Mouse (Mus musculus) testis, adult 2 months (tissue): Measurements from ENCODE around the gene Defb48. TPM values are rescaled to one million over a fixed set of nuclear protein-coding genes. Genes with fewer than 3 reads are reported as not detected.

Source experiments
- H3K27ac ChIP-seq: fragments of 200-500 bp; 2 replicates; pipeline ENCODE4 v1.5.1; 2012; ENCODE audit warnings: low read depth, low read length; ENCODE audit not compliant: control insufficient read depth, insufficient read depth
- H3K27me3 ChIP-seq: fragments of 200-500 bp; 2 replicates; pipeline ENCODE4 v1.6.1; 2012; ENCODE audit warnings: mild to moderate bottlenecking, low read length, moderate library complexity; ENCODE audit not compliant: control insufficient read depth, insufficient read depth
- H3K36me3 ChIP-seq: fragments of 200-500 bp; 2 replicates; pipeline ENCODE4 v1.6.1; 2012; ENCODE audit warnings: mild to moderate bottlenecking, low read length; ENCODE audit not compliant: control insufficient read depth, insufficient read depth
- H3K4me1 ChIP-seq: fragments of 200-500 bp; 2 replicates; pipeline ENCODE4 v1.6.1; 2012; ENCODE audit warnings: low read length; ENCODE audit not compliant: control insufficient read depth, insufficient read depth
- H3K4me3 ChIP-seq: fragments of 200-500 bp; 2 replicates; pipeline ENCODE4 v1.5.1; 2012; ENCODE audit warnings: low read depth, mild to moderate bottlenecking, low read length, moderate library complexity, mixed read lengths; ENCODE audit not compliant: control insufficient read depth
- CTCF ChIP-seq: fragments of 200-500 bp; IDR thresholded peaks from 2 replicates; pipeline ENCODE4 v1.5.1; 2012; ENCODE audit warnings: low read depth, mild to moderate bottlenecking, inconsistent platforms, low read length, moderate library complexity; ENCODE audit not compliant: control insufficient read depth, insufficient read depth, insufficient replicate concordance
- POLR2A ChIP-seq: fragments of 200-500 bp; IDR thresholded peaks from 2 replicates; pipeline ENCODE4 v1.6.1; 2012; ENCODE audit warnings: low read depth, mild to moderate bottlenecking, inconsistent platforms, low read length, moderate library complexity; ENCODE audit not compliant: control insufficient read depth
- polyA plus RNA-seq: library from polyadenylated mRNA; depleted of rRNA; stranded (reverse); fragments of >200 nt; gene quantifications from 2 replicates; pipeline ENCODE4 v1.2.3, GENCODE M21; 2012; rRNA removed

The Defb48 gene
- polyA plus RNA-seq, 1 experiment = not detected

DNA sequence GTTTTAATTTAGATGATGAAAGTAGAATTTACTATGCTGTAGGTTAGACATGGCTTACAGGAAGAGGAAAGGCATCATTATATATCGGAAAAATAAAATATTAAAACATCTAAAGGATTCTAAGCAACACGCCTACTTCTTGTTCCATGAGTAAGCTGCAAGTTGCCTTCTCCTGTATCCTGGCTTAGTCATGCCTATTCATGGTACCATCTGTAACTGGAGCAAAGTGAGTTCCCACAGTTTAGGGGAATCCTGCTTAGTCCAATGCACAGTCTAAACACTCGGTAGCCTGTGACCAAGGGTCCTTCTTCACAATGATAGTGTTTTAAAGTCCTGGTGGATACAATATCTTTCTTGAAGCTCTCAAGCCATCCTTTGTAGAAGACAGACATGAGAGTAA is 37.5 kb downstream of the Defb48 start:
- Histone ChIP-seq H3K36me3 (no peaks in the 10 kb centered on the region), H3K27me3 (no peaks in the 10 kb centered on the region), H3K27ac (no peak overlapping the region), H3K4me1 (no peaks in the 10 kb centered on the region), H3K4me3 (no peak overlapping the region)
- TF ChIP-seq CTCF (no peak), POLR2A (no peak)

DNA sequence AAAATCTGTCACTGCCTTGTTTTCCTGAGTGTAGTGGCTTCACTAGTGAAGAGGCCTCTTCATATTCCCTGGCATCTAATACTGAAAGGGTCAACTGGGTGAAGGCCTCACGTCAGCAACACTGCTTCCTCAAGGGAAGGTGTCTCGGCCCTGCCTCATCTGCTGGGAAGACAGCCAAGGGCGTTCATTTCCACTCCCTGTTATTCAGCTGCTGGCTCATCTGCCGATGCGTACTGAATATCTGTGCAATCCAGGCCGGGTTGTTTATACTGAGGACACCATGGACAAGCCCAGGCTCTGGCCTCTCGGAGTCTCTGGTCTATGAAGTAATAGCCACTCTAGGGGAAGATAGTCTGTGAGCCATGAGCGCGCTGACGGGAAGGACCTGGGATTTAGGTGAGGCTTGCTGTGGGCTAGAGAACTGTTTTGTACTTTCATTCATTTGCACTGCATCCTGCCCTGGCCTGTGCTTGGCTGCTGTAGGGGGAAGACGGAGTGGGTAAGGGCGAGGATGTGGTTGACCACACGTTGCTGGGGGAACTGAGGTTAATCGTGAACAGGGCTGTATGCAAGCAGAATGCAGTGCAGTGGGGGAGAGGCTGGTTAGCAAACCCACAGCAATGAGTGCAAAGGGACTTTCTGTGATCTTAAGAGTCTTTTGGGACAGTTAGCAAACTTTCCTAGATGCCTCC is 43.8 kb downstream of the Defb48 start:
- no peak overlapping the region for H3K4me3 ChIP-seq
- H3K4me1 ChIP-seq = no peaks in the 10 kb centered on the region
- TF ChIP-seq CTCF (no peak), POLR2A (no peak)
- no peak overlapping the region for H3K27ac ChIP-seq
- no peaks in the 10 kb centered on the region for H3K36me3 ChIP-seq
- no peaks in the 10 kb centered on the region for H3K27me3 ChIP-seq

DNA sequence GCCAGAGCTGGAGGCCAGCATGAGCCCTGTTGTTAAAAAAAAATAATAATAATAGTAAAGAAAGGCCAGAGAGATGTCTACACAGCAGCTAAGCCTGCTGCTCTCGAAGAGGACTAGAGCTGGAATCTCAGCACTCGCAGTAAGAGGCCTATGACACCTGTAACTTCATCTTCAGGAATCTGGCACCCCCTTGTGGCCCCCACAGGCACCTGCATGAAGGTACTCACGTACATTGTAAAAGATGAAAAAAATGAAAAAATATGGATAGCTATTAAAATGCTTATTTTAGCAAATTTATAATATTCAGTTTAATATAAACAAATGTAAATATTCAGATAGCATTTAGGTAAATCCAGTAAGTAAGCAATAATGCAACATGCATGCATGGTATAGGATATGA is 44.9 kb downstream of the Defb48 start:
- Histone ChIP-seq H3K4me3 (no peak overlapping the region), H3K36me3 (no peaks in the 10 kb centered on the region; the same call in 1 of the 2 replicates), H3K27me3 (no peaks in the 10 kb centered on the region), H3K27ac (no peak overlapping the region), H3K4me1 (no peaks in the 10 kb centered on the region)
- TF ChIP-seq POLR2A (no peak), CTCF (peak; percentile 27; the same call in 1 of the 2 replicates)

DNA sequence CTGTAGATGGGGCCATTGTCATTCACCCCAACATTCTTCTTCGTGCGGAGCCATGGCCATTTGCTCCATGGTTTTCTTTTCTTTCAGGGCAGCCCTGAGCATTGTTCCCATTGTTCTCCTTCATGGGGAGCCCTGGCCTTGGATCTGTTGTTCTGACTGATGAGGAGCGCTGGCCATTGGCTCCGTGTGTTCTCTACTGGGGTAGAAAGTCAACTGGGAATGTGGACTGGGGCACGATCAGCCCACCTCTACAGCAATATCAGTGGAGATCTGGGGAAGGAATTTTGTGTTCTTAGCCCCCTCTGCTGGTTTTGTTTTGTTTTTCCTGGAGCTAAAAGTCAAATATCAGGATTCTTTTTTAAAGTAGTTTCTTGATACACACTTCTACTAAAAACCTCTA is 46.6 kb downstream of the Defb48 start:
- Histone ChIP-seq H3K36me3 (no peaks in the 10 kb centered on the region; the same call in 1 of the 2 replicates), H3K4me3 (no peak overlapping the region), H3K4me1 (no peaks in the 10 kb centered on the region), H3K27me3 (no peaks in the 10 kb centered on the region), H3K27ac (no peak overlapping the region)
- TF ChIP-seq CTCF (no peak), POLR2A (no peak)

DNA sequence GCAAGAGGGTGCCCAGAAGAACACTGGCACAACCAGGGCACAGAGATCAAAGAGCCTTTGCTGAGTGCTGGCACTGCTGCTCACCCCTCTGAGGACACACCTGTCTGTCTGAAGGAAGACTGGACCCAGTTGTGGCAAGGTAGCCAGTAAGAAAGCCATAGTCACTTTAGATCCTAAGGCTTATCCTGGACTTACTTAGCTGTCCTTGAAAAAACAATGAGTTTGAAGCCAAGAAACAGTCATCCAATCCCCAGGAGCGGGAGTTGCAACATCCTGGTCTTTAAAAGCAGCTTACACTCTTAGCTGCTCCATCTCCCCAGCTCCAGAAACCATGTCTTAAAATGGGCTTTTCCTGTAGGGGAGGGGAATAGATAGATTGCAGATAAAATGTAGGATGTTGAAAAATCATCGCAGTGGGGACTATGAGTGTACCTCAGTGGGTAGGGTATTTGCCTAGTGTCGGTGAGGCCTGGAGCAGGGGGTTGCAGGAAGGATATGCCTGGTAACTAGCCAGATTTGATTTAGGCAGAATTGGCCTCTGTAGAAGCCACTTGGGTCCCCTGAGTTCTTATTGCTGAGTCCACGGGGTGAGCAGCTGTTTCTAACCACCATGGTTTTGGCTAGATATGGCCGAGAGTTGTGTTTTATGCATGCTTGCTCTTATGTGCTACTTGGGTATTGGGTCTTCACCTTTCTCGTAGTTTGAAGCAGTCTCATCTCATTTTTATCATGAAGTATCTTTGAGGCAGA is 47.5 kb downstream of the Defb48 start:
- H3K27me3 ChIP-seq = no peaks in the 10 kb centered on the region
- TF ChIP-seq CTCF (no peak), POLR2A (no peak)
- no peaks in the 10 kb centered on the region; the same call in 1 of the 2 replicates for H3K36me3 ChIP-seq

DNA sequence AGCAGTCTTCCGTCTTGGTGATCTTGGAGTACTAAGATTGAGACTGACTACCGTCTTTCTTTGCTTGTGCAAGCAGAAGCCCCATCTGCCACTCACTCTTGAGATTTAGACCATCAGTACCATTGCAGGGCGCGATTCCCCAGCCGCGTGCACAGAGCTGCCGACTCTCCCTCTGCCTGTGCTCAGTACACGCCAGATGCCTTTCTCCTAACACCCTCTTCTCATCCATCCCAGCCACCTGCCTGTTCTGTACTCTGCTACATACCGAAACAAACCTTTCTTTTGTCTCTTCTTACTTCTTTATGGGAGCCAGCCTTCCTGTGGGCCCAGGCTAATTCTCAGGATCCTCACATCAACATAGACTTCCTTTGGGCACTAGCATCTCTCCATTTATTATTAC is 48.9 kb downstream of the Defb48 start:
- H3K27ac ChIP-seq = no peak overlapping the region
- no peaks in the 10 kb centered on the region for H3K27me3 ChIP-seq
- no peaks in the 10 kb centered on the region for H3K4me1 ChIP-seq
- TF ChIP-seq POLR2A = no peak
- no peak overlapping the region for H3K4me3 ChIP-seq
- H3K36me3 ChIP-seq = no peaks in the 10 kb centered on the region; the same call in 1 of the 2 replicates

More for the DNA sequence above, 47.5 kb downstream of the Defb48 start:
- H3K4me3 ChIP-seq = no peak overlapping the region
- H3K27ac ChIP-seq = no peak overlapping the region
- no peaks in the 10 kb centered on the region for H3K4me1 ChIP-seq

DNA sequence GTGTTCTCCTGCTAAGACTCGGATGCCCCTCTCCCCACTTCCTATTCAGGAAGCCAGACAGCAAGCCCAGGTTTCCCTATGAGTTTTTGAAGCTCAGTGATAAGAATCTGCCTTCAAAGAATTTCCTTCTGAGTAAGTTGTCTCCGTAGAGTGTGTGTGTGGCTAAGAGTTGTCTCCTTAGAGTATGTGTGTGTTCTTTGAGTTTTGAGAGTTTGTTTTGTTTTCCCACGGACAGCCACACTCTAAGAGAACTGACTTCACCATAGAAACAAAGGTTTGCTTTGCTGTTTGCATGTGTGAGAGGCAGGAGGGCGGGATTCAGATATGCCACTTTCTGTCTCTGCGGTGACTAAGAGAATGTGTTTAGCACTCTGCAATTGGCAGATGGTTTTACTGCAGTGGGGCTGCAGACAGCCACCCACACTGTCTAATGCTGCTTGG is 56.2 kb downstream of the Defb48 start:
- no peak overlapping the region for H3K27ac ChIP-seq
- H3K36me3 ChIP-seq = no peaks in the 10 kb centered on the region
- TF ChIP-seq CTCF (no peak), POLR2A (no peak)
- no peaks in the 10 kb centered on the region for H3K4me1 ChIP-seq
- no peaks in the 10 kb centered on the region for H3K27me3 ChIP-seq
- H3K4me3 ChIP-seq = no peak overlapping the region

Other genes starting within 250 kb of the Defb48 start
- 28.2 and 31.7 TPM in 2 replicates for gene Ints6, start 223.3 kb downstream of the Defb48 start, polyA plus RNA-seq
- 4.1 and 4.2 TPM in 2 replicates for gene Wdfy2, start 146.8 kb downstream of the Defb48 start, polyA plus RNA-seq
- not detected in 2 replicates for gene Defb47, start 13.6 kb upstream of the Defb48 start, polyA plus RNA-seq
- 20.1 TPM in 1 of 2 replicates, not detected in the other for gene Defb43, start 27.3 kb upstream of the Defb48 start, polyA plus RNA-seq
- 0.23 and 13.1 TPM in 2 replicates for gene Defb42, start 62.5 kb upstream of the Defb48 start, polyA plus RNA-seq
- gene Defb30, start 65.5 kb upstream of the Defb48 start, polyA plus RNA-seq = 25.4 and 28.6 TPM in 2 replicates